Comparison of ENCODE assay signal across 8 mouse cellular contexts in the genomic region with DNA sequence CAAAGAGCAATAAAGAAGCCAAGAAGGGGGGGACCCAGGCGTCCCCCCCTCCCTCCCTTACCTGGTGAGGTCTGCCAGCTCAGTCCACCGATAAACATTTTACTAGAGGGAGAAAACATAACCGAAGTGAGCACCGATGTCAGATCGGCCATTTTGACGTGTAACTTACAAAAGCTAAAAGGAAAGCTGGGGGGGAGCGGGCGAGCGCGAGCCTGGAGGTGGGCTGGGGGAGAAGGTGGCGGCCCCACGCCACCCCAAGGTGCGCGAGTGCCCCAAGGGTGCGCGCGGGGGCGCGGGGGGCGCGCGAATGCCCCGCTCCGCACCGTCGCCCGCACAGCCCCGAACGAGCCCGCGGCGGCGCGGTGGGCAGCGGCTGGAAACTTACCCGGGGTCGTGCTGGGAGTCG. TPM values are rescaled to one million over a fixed set of nuclear protein-coding genes. Genes with fewer than 3 reads are reported as not detected.
A peak's percentile ranks its signal among the peaks of the same experiment; 100 is the strongest.
DNase-seq lines count a peak whose midpoint lies in the region; ATAC-seq and TF ChIP-seq lines count a peak whose summit lies in the region.

No protein-coding gene starts in this region.

- H3K4me2 ChIP-seq in forebrain, embryonic 14.5 days (ENCODE audit: low read length) = peak overlapping the region; percentile 78
- H3K4me2 ChIP-seq in liver, embryonic 13.5 days = peak overlapping the region; percentile 99
- H3K4me2 ChIP-seq in stomach, embryonic 14.5 days (replicated peaks; ENCODE audit: low read depth, low read length) = peak overlapping the region; percentile 90

- DNase-seq in left cerebral cortex, adult 2 months (ENCODE audit: extremely low spot score in 1 of 2, low spot score in 2 of 2) = no peak
- no peak for DNase-seq in left cerebral cortex, postnatal 25 days (ENCODE audit: low spot score in 2 of 2)
- peak; percentile 64 for DNase-seq in forebrain, embryonic 14.5 days (ENCODE audit: low spot score)
- DNase-seq in liver, embryonic 13.5 days = no peak
- DNase-seq in frontal cortex, adult 2 months (ENCODE audit: extremely low spot score in 1 of 2, low spot score in 1 of 2) = no peak
- no peak for DNase-seq in cerebellum, postnatal 4 days (ENCODE audit: low spot score in 2 of 2)

- H3K27ac ChIP-seq in left cerebral cortex, adult 2 months = peak overlapping the region; percentile 97
- H3K27ac ChIP-seq in bone marrow, adult 2 months (ENCODE audit: control insufficient read depth, insufficient read depth, low read depth, low read length, poor library complexity) = peak overlapping the region; percentile 63; the same call in 1 of the 2 replicates
- peak overlapping the region; percentile 90 for H3K27ac ChIP-seq in forebrain, embryonic 14.5 days (ENCODE audit: low read depth, low read length)
- peak overlapping the region; percentile 90 for H3K27ac ChIP-seq in liver, embryonic 13.5 days
- peak overlapping the region; percentile 86 for H3K27ac ChIP-seq in stomach, embryonic 14.5 days (ENCODE audit: low read length)

- intact Hi-C loops in left cerebral cortex, adult 2 months (cut with DNase I) = loop anchor here (2.0 kb wide), 2 partner anchors 97 to 165 kb away; no protein-coding TSS in a partner anchor
- intact Hi-C loops in left cerebral cortex, postnatal 25 days (cut with DNase I) = loop anchor here (1.0 to 5.0 kb wide), 4 partner anchors 75 to 730 kb away; partner anchors contain the start of gene Dynll2

- no peaks in the 10 kb centered on the region for H3K27me3 ChIP-seq in forebrain, embryonic 14.5 days (replicated peaks; ENCODE audit: control insufficient read depth, insufficient read depth, low read length)
- no peaks in the 10 kb centered on the region for H3K27me3 ChIP-seq in liver, embryonic 13.5 days
- H3K27me3 ChIP-seq in stomach, embryonic 14.5 days (ENCODE audit: control insufficient read depth, insufficient read depth, low read length) = no peaks in the 10 kb centered on the region

- no peak for TF ChIP-seq CTCF in left cerebral cortex, adult 2 months (IDR thresholded peaks at IDR 0.05)
- no peak for TF ChIP-seq CTCF in bone marrow, adult 2 months (IDR thresholded peaks at IDR 0.05; ENCODE audit: control insufficient read depth, insufficient read depth, low read length)

- H3K36me3 ChIP-seq in forebrain, embryonic 14.5 days (ENCODE audit: control insufficient read depth, insufficient read depth, low read length) = no peaks in the 10 kb centered on the region; the same call in 1 of the 2 replicates
- no peaks in the 10 kb centered on the region for H3K36me3 ChIP-seq in liver, embryonic 13.5 days
- no peaks in the 10 kb centered on the region for H3K36me3 ChIP-seq in stomach, embryonic 14.5 days (ENCODE audit: control insufficient read depth, insufficient read depth, low read length)

- H3K4me3 ChIP-seq in left cerebral cortex, adult 2 months = peak overlapping the region; percentile 92
- H3K4me3 ChIP-seq in bone marrow, adult 2 months (replicated peaks; ENCODE audit: control insufficient read depth, low read depth, low read length) = peak overlapping the region; percentile 88
- H3K4me3 ChIP-seq in forebrain, embryonic 14.5 days (ENCODE audit: low read depth, low read length) = peak overlapping the region; percentile 89
- peak overlapping the region; percentile 95 for H3K4me3 ChIP-seq in liver, embryonic 13.5 days (replicated peaks)
- H3K4me3 ChIP-seq in stomach, embryonic 14.5 days (ENCODE audit: low read depth, low read length) = peak overlapping the region; percentile 93

- 1% methylated on average over 37 of the region's 38 CpGs for WGBS in bone marrow, adult 2 months
- 2% methylated on average over 21 of the region's 38 CpGs for WGBS in forebrain, embryonic 14.5 days
- WGBS in liver, embryonic 13.5 days (ENCODE audit: insufficient replicate concordance) = 0% methylated on average over 35 of the region's 38 CpGs
- 0% methylated on average over 33 of the region's 38 CpGs for WGBS in stomach, embryonic 14.5 days

- H3K9me3 ChIP-seq in forebrain, embryonic 14.5 days (replicated peaks; ENCODE audit: control insufficient read depth, low read length) = no peaks in the 10 kb centered on the region
- no peaks in the 10 kb centered on the region for H3K9me3 ChIP-seq in liver, embryonic 13.5 days (replicated peaks)
- H3K9me3 ChIP-seq in stomach, embryonic 14.5 days (ENCODE audit: control insufficient read depth, low read depth, low read length) = no peaks in the 10 kb centered on the region

- ATAC-seq in forebrain, embryonic 14.5 days = peak; percentile 44; the same call in 1 of the 2 replicates
- peak; percentile 29 for ATAC-seq in liver, embryonic 13.5 days (ENCODE audit: low read depth)
- peak; percentile 18; the same call in 1 of the 2 replicates for ATAC-seq in stomach, embryonic 14.5 days (ENCODE audit: insufficient number of reproducible peaks, insufficient read depth, low FRiP score, low read depth)

- no peaks in the 10 kb centered on the region; the same call in 1 of the 2 replicates for H3K4me1 ChIP-seq in bone marrow, adult 2 months (ENCODE audit: control insufficient read depth, insufficient read depth, low read length)
- H3K4me1 ChIP-seq in forebrain, embryonic 14.5 days (ENCODE audit: control insufficient read depth, insufficient read depth, low read length) = peaks cover 24% of the 10 kb centered on the region
- H3K4me1 ChIP-seq in liver, embryonic 13.5 days (replicated peaks) = peaks cover 59% of the 10 kb centered on the region
- peaks cover 23% of the 10 kb centered on the region; the same call in 1 of the 2 replicates for H3K4me1 ChIP-seq in stomach, embryonic 14.5 days (ENCODE audit: control insufficient read depth, insufficient read depth, low read length)

- peak overlapping the region; percentile 96 for H3K9ac ChIP-seq in forebrain, embryonic 14.5 days (ENCODE audit: low read length)
- peak overlapping the region; percentile 96 for H3K9ac ChIP-seq in liver, embryonic 13.5 days
- H3K9ac ChIP-seq in stomach, embryonic 14.5 days (replicated peaks; ENCODE audit: low read depth, low read length) = peak overlapping the region; percentile 96

- TF ChIP-seq POLR2A in bone marrow, adult 2 months (IDR thresholded peaks at IDR 0.05; ENCODE audit: borderline replicate concordance, control insufficient read depth, low read depth, low read length) = no peak

RNA-seq across cellular contexts. Expression of gene Msi2, which starts 0.7 kb away (rescaled TPM):
- 100 to 1,000 TPM; 126 to 140 TPM for total RNA-seq in left cerebral cortex, adult 2 months (2021)
- 100 to 1,000 TPM; 116 to 123 TPM for total RNA-seq in left cerebral cortex, postnatal 25 days (2021)
- 16.4 and 21.9 TPM in 2 replicates for polyA plus RNA-seq in bone marrow, adult 2 months (2011; ENCODE audit: insufficient read depth, insufficient read length, low replicate concordance, missing spikeins)
- 19.9 and 20.3 TPM in 2 replicates for polyA plus RNA-seq in forebrain, embryonic 14.5 days (2014; fragmentation: Nextera tagmentation; extraction: Ambion mirVana)
- polyA plus RNA-seq in liver, embryonic 13.5 days (2015; fragmentation: Nextera tagmentation; extraction: Ambion mirVana) = 3.9 TPM in 2 replicates
- 17.5 and 17.9 TPM in 2 replicates for polyA plus RNA-seq in stomach, embryonic 14.5 days (2014; fragmentation: Nextera tagmentation; extraction: Ambion mirVana)
- polyA plus RNA-seq in frontal cortex, adult 2 months (2012; rRNA removed) = 77.1 and 82.2 TPM in 2 replicates
